Mouse (Mus musculus) lung, postnatal 0 days (tissue): ENCODE measurements around the gene Ncam1.

ENCODE experiments used
- CTCF ChIP-seq: IDR thresholded peaks from 2 replicates; pipeline ENCODE4 v1.5.1; 2016; ENCODE audit warnings: antibody characterized with exemption, mild to moderate bottlenecking
- EP300 ChIP-seq: IDR thresholded peaks from 2 replicates; pipeline ENCODE4 v1.6.1; 2016; ENCODE audit warnings: antibody characterized with exemption, mild to moderate bottlenecking, control low read depth

DNA sequence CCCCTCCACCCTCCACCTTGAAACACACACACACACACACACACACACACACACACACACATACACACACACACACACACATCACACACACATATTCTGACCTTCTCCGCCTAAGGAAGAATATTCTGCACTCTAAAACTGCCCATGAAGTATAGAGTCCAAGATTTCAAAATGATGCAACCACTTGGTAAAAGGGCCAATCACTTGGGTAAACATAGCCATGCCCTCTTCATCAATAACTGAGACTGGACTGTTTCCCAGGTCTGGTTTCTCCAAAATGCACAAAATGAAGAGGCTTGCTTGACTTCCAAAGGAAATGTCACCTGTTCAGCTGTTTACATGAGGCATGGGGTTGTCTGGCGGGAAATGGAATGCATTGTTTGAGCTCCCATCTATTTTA lies 15.7 kb upstream of the Ncam1 start:
- TF ChIP-seq CTCF (no peak), EP300 (no peak)
